Mouse (Mus musculus) MEL (cell line): ENCODE data around the gene Akt1s1. TPM values are rescaled to one million over a fixed set of nuclear protein-coding genes. Genes with fewer than 3 reads are reported as not detected.

Experiments used
- DNase-seq: peaks from one replicate; pipeline ENCODE4 v3.0.0; 2011; ENCODE audit warnings: low read depth, low spot score
- H3K27ac ChIP-seq: 2 replicates; pipeline ENCODE4 v1.5.1; 2012; ENCODE audit warnings: low read depth, mild to moderate bottlenecking, control low read depth, low read length, moderate library complexity; ENCODE audit not compliant: control insufficient read depth
- H3K27me3 ChIP-seq, 2 experiments: fragments of 150-350 bp in 1 of 2; sonication (generic) in 1 of 2; 2 replicates each; pipeline ENCODE4 v1.6.1; 2012; ENCODE audit warnings: low read length in 2 of 2, mild to moderate bottlenecking in 2 of 2, improper control_type of control experiment in 1 of 2, moderate library complexity in 1 of 2; ENCODE audit not compliant: insufficient read depth in 2 of 2, control insufficient read depth in 1 of 2
- H3K36me3 ChIP-seq, 2 experiments: 2 replicates each; pipeline ENCODE4 v1.6.1; 2012 to 2014; ENCODE audit warnings: low read length in 2 of 2, improper control_type of control experiment in 1 of 2, inconsistent platforms in 1 of 2, mild to moderate bottlenecking in 1 of 2; ENCODE audit not compliant: insufficient read depth in 2 of 2, control insufficient read depth in 1 of 2
- H3K4me1 ChIP-seq, 2 experiments: fragments of 150-350 bp in 1 of 2; sonication (generic) in 1 of 2; 2 replicates each; pipeline ENCODE4 v1.6.1; 2012; ENCODE audit warnings: low read length in 2 of 2, improper control_type of control experiment in 1 of 2, mild to moderate bottlenecking in 1 of 2; ENCODE audit not compliant: insufficient read depth in 2 of 2, control insufficient read depth in 1 of 2
- H3K4me3 ChIP-seq, 2 experiments: fragments of 150-350 bp in 1 of 2; sonication (generic) in 1 of 2; 2 replicates each; pipeline ENCODE4 v1.5.1; 2012; ENCODE audit warnings: low read depth in 2 of 2, low read length in 2 of 2, mild to moderate bottlenecking in 2 of 2, moderate library complexity in 2 of 2, control low read depth in 1 of 2, improper control_type of control experiment in 1 of 2; ENCODE audit not compliant: control insufficient read depth in 1 of 2, insufficient read depth in 1 of 2
- H3K79me2 ChIP-seq: 2 replicates; pipeline ENCODE4 v1.6.1; 2012; ENCODE audit warnings: mild to moderate bottlenecking, low read length, moderate library complexity; ENCODE audit not compliant: control insufficient read depth, poor library complexity, insufficient read depth
- H3K9ac ChIP-seq: 2 replicates; pipeline ENCODE4 v1.6.1; 2012; ENCODE audit warnings: low read depth, mild to moderate bottlenecking, control low read depth, low read length, moderate library complexity; ENCODE audit not compliant: control insufficient read depth, poor library complexity, severe bottlenecking
- H3K9me3 ChIP-seq: fragments of 150-350 bp; sonication (generic); replicated peaks from 2 replicates; pipeline ENCODE4 v1.6.1; 2012; ENCODE audit warnings: mild to moderate bottlenecking, low read length, improper control_type of control experiment, moderate library complexity; ENCODE audit not compliant: insufficient read depth
- BHLHE40 ChIP-seq: IDR thresholded peaks from 2 replicates; pipeline ENCODE4 v1.6.1; 2012; ENCODE audit warnings: low read depth, mild to moderate bottlenecking, inconsistent platforms, low read length, improper control_type of control experiment, borderline replicate concordance
- CHD2 ChIP-seq: IDR thresholded peaks from 2 replicates; pipeline ENCODE4 v1.6.1; 2011; ENCODE audit warnings: low read length, improper control_type of control experiment
- CTCF ChIP-seq, 3 experiments: IDR thresholded peaks in 2 of 3; conservative IDR thresholded peaks in 1 of 3; 2 replicates each; pipeline ENCODE4 v1.5.1; 2011 to 2012; ENCODE audit warnings: low read length in 3 of 3, low read depth in 2 of 3, mild to moderate bottlenecking in 2 of 3, improper control_type of control experiment in 1 of 3, inconsistent platforms in 1 of 3, mixed read lengths in 1 of 3, moderate library complexity in 1 of 3; ENCODE audit not compliant: control insufficient read depth in 1 of 3, insufficient read depth in 1 of 3, poor library complexity in 1 of 3, severe bottlenecking in 1 of 3
- GABPA ChIP-seq: IDR thresholded peaks from 2 replicates; pipeline ENCODE4 v1.6.1; 2012; ENCODE audit warnings: low read depth, mild to moderate bottlenecking, inconsistent platforms, low read length, improper control_type of control experiment, moderate library complexity
- HCFC1 ChIP-seq: IDR thresholded peaks from 2 replicates; pipeline ENCODE4 v1.6.1; 2012; ENCODE audit warnings: low read depth, mild to moderate bottlenecking, inconsistent platforms, low read length, improper control_type of control experiment, moderate library complexity
- MXI1 ChIP-seq: IDR thresholded peaks from 2 replicates; pipeline ENCODE4 v1.6.1; 2011; ENCODE audit warnings: mild to moderate bottlenecking, low read depth, low read length, improper control_type of control experiment
- MYC ChIP-seq: IDR thresholded peaks from 2 replicates; pipeline ENCODE4 v1.6.1; 2011; ENCODE audit warnings: low read depth, mild to moderate bottlenecking, low read length, improper control_type of control experiment, moderate library complexity
- POLR2AphosphoS5 ChIP-seq: IDR thresholded peaks from 2 replicates; pipeline ENCODE4 v1.6.1; 2012; ENCODE audit warnings: low read depth, borderline replicate concordance, mild to moderate bottlenecking, inconsistent platforms, low read length, moderate library complexity, mixed read lengths
- RCOR1 ChIP-seq: IDR thresholded peaks from 2 replicates; pipeline ENCODE4 v1.6.1; 2012; ENCODE audit warnings: low read depth, mild to moderate bottlenecking, inconsistent platforms, low read length, improper control_type of control experiment
- SMC3 ChIP-seq: IDR thresholded peaks from 2 replicates; pipeline ENCODE4 v1.6.1; 2011; ENCODE audit warnings: low read depth, low read length, improper control_type of control experiment
- TBP ChIP-seq: IDR thresholded peaks from 2 replicates; pipeline ENCODE4 v1.8.0; 2011; ENCODE audit warnings: low read depth, low read length, improper control_type of control experiment
- TCF12 ChIP-seq: IDR thresholded peaks from 2 replicates; pipeline ENCODE4 v1.6.1; 2014; ENCODE audit warnings: low read depth, mild to moderate bottlenecking, inconsistent platforms, low read length, improper control_type of control experiment, moderate library complexity
- UBTF ChIP-seq: IDR thresholded peaks from 2 replicates; pipeline ENCODE4 v1.6.1; 2012; ENCODE audit warnings: low read depth, mild to moderate bottlenecking, inconsistent platforms, low read length, improper control_type of control experiment, moderate library complexity, borderline replicate concordance; ENCODE audit not compliant: insufficient read depth
- USF2 ChIP-seq, 2 experiments: IDR thresholded peaks; 2 replicates each; pipeline ENCODE4 v1.6.1; 2011 to 2012; ENCODE audit warnings: improper control_type of control experiment in 2 of 2, low read length in 2 of 2, borderline replicate concordance in 1 of 2, inconsistent platforms in 1 of 2, low read depth in 1 of 2, mild to moderate bottlenecking in 1 of 2; ENCODE audit not compliant: insufficient read depth in 1 of 2
- polyA plus RNA-seq, 2 experiments: library from polyadenylated mRNA; stranded (reverse) in 1 of 2; unstranded in 1 of 2; fragments of >175 nt in 1 of 2; fragments of >200 nt in 1 of 2; gene quantifications; 2 replicates each; pipeline versions ENCODE4 v1.2.1 to v1.2.4; 2012; ENCODE audit warnings: low replicate concordance in 2 of 2, low read depth in 1 of 2; ENCODE audit not compliant: insufficient read length in 2 of 2, insufficient read depth in 1 of 2, missing spikeins in 1 of 2
- total RNA-seq: library from RNA; depleted of rRNA; stranded (reverse); fragments of 300-350 nt; gene quantifications from 2 replicates; pipeline ENCODE4 v1.2.3, GENCODE M21; 2012

The Akt1s1 gene
- total and polyA plus RNA-seq, 3 experiments, result 37.3 to 71.8 TPM; not detected in 1

GRCm38 (mm10) chr7:44896499-44896898 is 47.7 kb downstream of the Akt1s1 start:
- Histone ChIP-seq H3K27me3 (no peaks in the 10 kb centered on the region), H3K36me3 (peaks cover 0 to 6% of the 10 kb centered on the region in 2 experiments; a peak in 2 of 4 replicates), H3K27ac (peak overlapping the region; percentile 59), H3K9me3 (no peaks in the 10 kb centered on the region), H3K9ac (peak overlapping the region; percentile 86), H3K4me1 (peaks cover 0 to 12% of the 10 kb centered on the region in 2 experiments; a peak in 2 of 4 replicates), H3K4me3 (peak overlapping the region; percentile 72 to 88), H3K79me2 (peaks cover 7% of the 10 kb centered on the region)
- no peak for DNase-seq
- no peak for TF ChIP-seq MXI1
- no peak for TF ChIP-seq GABPA
- no peak for TF ChIP-seq CHD2
- TF ChIP-seq HCFC1, result no peak
- TF ChIP-seq UBTF, result no peak
- TF ChIP-seq BHLHE40, result no peak
- no peak for TF ChIP-seq RCOR1

- no peaks in the 10 kb centered on the region for H3K27me3 ChIP-seq
- H3K9ac ChIP-seq, result no peak overlapping the region
- no peaks in the 10 kb centered on the region; the same call in 1 of the 2 replicates for H3K79me2 ChIP-seq
- H3K9me3 ChIP-seq, result no peaks in the 10 kb centered on the region
- no peak overlapping the region for H3K4me3 ChIP-seq
- TF ChIP-seq SMC3, result 0 out of 2 replicates have a peak, but pooled peaks have one; percentile 7
- TF ChIP-seq TCF12, result no peak
- TF ChIP-seq CTCF (IDR thresholded peaks at IDR 0.05 in 2 of 3, conservative IDR thresholded peaks at IDR 0.05 in 1 of 3; ENCODE audit: control insufficient read depth in 1 of 3, insufficient read depth in 1 of 3, low read depth in 2 of 3, low read length in 3 of 3, poor library complexity in 1 of 3, severe bottlenecking in 1 of 3), result peak; percentile 26 to 53 (median 30); a peak in 5 of 6 replicates
- TF ChIP-seq POLR2AphosphoS5, result no peak
- H3K4me1 ChIP-seq, result peaks cover 0 to 8% of the 10 kb centered on the region in 2 experiments; a peak in 2 of 4 replicates
- no peak overlapping the region for H3K27ac ChIP-seq
- H3K36me3 ChIP-seq, result peaks cover 0 to 6% of the 10 kb centered on the region in 2 experiments; a peak in 2 of 4 replicates
- peak; percentile 28 for DNase-seq
Measured at GRCm38 (mm10) chr7:44898607-44899006, 49.8 kb downstream of the Akt1s1 start.

GRCm38 (mm10) chr7:44900632-44901031 is 51.8 kb downstream of the Akt1s1 start:
- H3K9me3 ChIP-seq, result no peaks in the 10 kb centered on the region
- no peak overlapping the region for H3K27ac ChIP-seq
- no peak overlapping the region for H3K9ac ChIP-seq
- no peaks in the 10 kb centered on the region; the same call in 1 of the 2 replicates for H3K79me2 ChIP-seq
- TF ChIP-seq TBP (no peak), MYC (no peak), USF2 (IDR thresholded peaks at IDR 0.05; ENCODE audit: borderline replicate concordance in 1 of 2, insufficient read depth in 1 of 2, low read depth in 1 of 2, low read length in 2 of 2) (no peak)
- H3K27me3 ChIP-seq, result no peaks in the 10 kb centered on the region
- H3K36me3 ChIP-seq, result no peaks in the 10 kb centered on the region
- no peak overlapping the region for H3K4me3 ChIP-seq
- H3K4me1 ChIP-seq, result peaks cover 0 to 3% of the 10 kb centered on the region in 2 experiments; a peak in 2 of 4 replicates
- DNase-seq, result no peak
